Mouse (Mus musculus) stomach, embryonic 16.5 days (tissue): ENCODE measurements at regions not wholly inside any gene's neighbourhood (a gene's known extent, or its start where the extent isn't known, plus 50 kb on each side); places are given as distances from the start of the nearest gene placed in this dataset.

Source experiments
- ATAC-seq: fragments of 200-750 bp; cut with Nextera tagmentation; 2 replicates; pipeline ENCODE4 v1.8.0; 2017; ENCODE audit warnings: moderate number of reproducible peaks, moderate TSS enrichment; ENCODE audit not compliant: insufficient read depth, low FRiP score
- H3K27ac ChIP-seq: fragments of 300-500 bp; sonication (generic); 2 replicates; pipeline ENCODE4 v1.5.1; 2014; ENCODE audit warnings: low read length
- H3K27me3 ChIP-seq: fragments of 300-500 bp; sonication (generic); 2 replicates; pipeline ENCODE4 v1.6.1; 2014; ENCODE audit warnings: low read length, control low read depth, mixed read lengths; ENCODE audit not compliant: control insufficient read depth, insufficient read depth
- H3K36me3 ChIP-seq: fragments of 300-500 bp; sonication (generic); 2 replicates; pipeline ENCODE4 v1.6.1; 2014; ENCODE audit warnings: low read length; ENCODE audit not compliant: control insufficient read depth, insufficient read depth
- H3K4me1 ChIP-seq: fragments of 300-500 bp; sonication (generic); 2 replicates; pipeline ENCODE4 v1.6.1; 2014; ENCODE audit warnings: low read length, control low read depth, mixed read lengths; ENCODE audit not compliant: control insufficient read depth, insufficient read depth
- H3K4me2 ChIP-seq: fragments of 300-500 bp; sonication (generic); 2 replicates; pipeline ENCODE4 v1.6.1; 2014; ENCODE audit warnings: low read depth, low read length, mixed read lengths
- H3K4me3 ChIP-seq: fragments of 300-500 bp; sonication (generic); replicated peaks from 2 replicates; pipeline ENCODE4 v1.5.1; 2014; ENCODE audit warnings: mild to moderate bottlenecking, low read length
- H3K9ac ChIP-seq: fragments of 300-500 bp; sonication (generic); 2 replicates; pipeline ENCODE4 v1.6.1; 2014; ENCODE audit warnings: low read length
- H3K9me3 ChIP-seq: fragments of 300-500 bp; sonication (generic); replicated peaks from 2 replicates; pipeline ENCODE4 v1.6.1; 2016; ENCODE audit warnings: low read length, control low read depth; ENCODE audit not compliant: control insufficient read depth
- WGBS: fragments of 180-500 bp; shearing (Covaris S2); extraction: QIAGEN DNeasy Blood & Tissue Kit; methylation state at CpG from one replicate; pipeline ENCODE4 v1.1.7; 2014; 5-methylcytosine and 5-hydroxymethylcytosine counted together

GRCm38 (mm10) chr12:39510855-39511254, 527.0 kb downstream of the Arl4a start:
- H3K36me3 ChIP-seq: no peaks in the 10 kb centered on the region
- no peak overlapping the region for H3K9ac ChIP-seq
- 87% methylated on average over 5 of the region's 5 CpGs for WGBS
- H3K4me3 ChIP-seq: no peak overlapping the region
- ATAC-seq: no peak
- H3K9me3 ChIP-seq: no peaks in the 10 kb centered on the region
- no peaks in the 10 kb centered on the region for H3K4me1 ChIP-seq
- H3K27ac ChIP-seq: no peak overlapping the region
- H3K4me2 ChIP-seq: no peak overlapping the region
- no peaks in the 10 kb centered on the region for H3K27me3 ChIP-seq

- Histone ChIP-seq H3K4me3 (no peak overlapping the region), H3K27ac (no peak overlapping the region), H3K9ac (no peak overlapping the region), H3K36me3 (no peaks in the 10 kb centered on the region), H3K4me2 (no peak overlapping the region), H3K4me1 (no peaks in the 10 kb centered on the region), H3K9me3 (no peaks in the 10 kb centered on the region), H3K27me3 (no peaks in the 10 kb centered on the region)
- 25% methylated on average over 13 of the region's 13 CpGs for WGBS
- ATAC-seq: peak; percentile 69; the same call in 1 of the 2 replicates
Observed at GRCm38 (mm10) chr12:39510073-39510812, 527.6 kb downstream of the Arl4a start.

GRCm38 (mm10) chr12:39496203-39496602, 541.6 kb downstream of the Arl4a start:
- 31% methylated on average over 2 of the region's 2 CpGs for WGBS
- Histone ChIP-seq H3K36me3 (no peaks in the 10 kb centered on the region), H3K9me3 (no peaks in the 10 kb centered on the region), H3K27ac (no peak overlapping the region), H3K9ac (no peak overlapping the region), H3K4me1 (no peaks in the 10 kb centered on the region), H3K27me3 (no peaks in the 10 kb centered on the region), H3K4me3 (no peak overlapping the region), H3K4me2 (no peak overlapping the region)
- no peak for ATAC-seq

- H3K27me3 ChIP-seq: no peaks in the 10 kb centered on the region
- no peak for ATAC-seq
- no peak overlapping the region for H3K9ac ChIP-seq
- no peaks in the 10 kb centered on the region for H3K36me3 ChIP-seq
- H3K4me2 ChIP-seq: no peak overlapping the region
- WGBS: 40% methylated on average over 6 of the region's 6 CpGs
- H3K4me1 ChIP-seq: no peaks in the 10 kb centered on the region
- no peaks in the 10 kb centered on the region for H3K9me3 ChIP-seq
- H3K4me3 ChIP-seq: no peak overlapping the region
- H3K27ac ChIP-seq: no peak overlapping the region
Observed at GRCm38 (mm10) chr12:39493578-39494218, 544.1 kb downstream of the Arl4a start.

- H3K36me3 ChIP-seq: no peaks in the 10 kb centered on the region
- H3K4me3 ChIP-seq: no peak overlapping the region
- H3K4me2 ChIP-seq: no peak overlapping the region
- no peak for ATAC-seq
- WGBS: 78% methylated on average over 8 of the region's 8 CpGs
- H3K4me1 ChIP-seq: no peaks in the 10 kb centered on the region
- no peaks in the 10 kb centered on the region for H3K9me3 ChIP-seq
- no peaks in the 10 kb centered on the region for H3K27me3 ChIP-seq
- H3K27ac ChIP-seq: no peak overlapping the region
- no peak overlapping the region for H3K9ac ChIP-seq
Observed at GRCm38 (mm10) chr12:39493114-39493513, 544.7 kb downstream of the Arl4a start.

GRCm38 (mm10) chr12:39472984-39473383, 564.8 kb downstream of the Arl4a start:
- no peaks in the 10 kb centered on the region for H3K9me3 ChIP-seq
- no peaks in the 10 kb centered on the region for H3K27me3 ChIP-seq
- no peak overlapping the region for H3K9ac ChIP-seq
- H3K4me1 ChIP-seq: no peaks in the 10 kb centered on the region
- H3K27ac ChIP-seq: no peak overlapping the region
- no peak overlapping the region for H3K4me2 ChIP-seq
- no peak for ATAC-seq
- no peak overlapping the region for H3K4me3 ChIP-seq
- no peaks in the 10 kb centered on the region for H3K36me3 ChIP-seq
